Comparison of ENCODE assay signal across 7 mouse cellular contexts in genomic region chr10:120875672-120876463, GRCm38 (mm10). TPM values are rescaled to one million over a fixed set of nuclear protein-coding genes. Genes with fewer than 3 reads are reported as not detected.
DNase-seq lines count a peak whose midpoint lies in the region; ATAC-seq and TF ChIP-seq lines count a peak whose summit lies in the region.

No protein-coding gene starts in this region.

- peak; percentile 98 for TF ChIP-seq CTCF in intestine, postnatal 0 days (IDR thresholded peaks at IDR 0.05; ENCODE audit: low read depth)

- H3K4me2 ChIP-seq in intestine, postnatal 0 days (replicated peaks; ENCODE audit: low read depth): peak overlapping the region; percentile 69

- intact Hi-C loops in left cerebral cortex, postnatal 36 days (cut with DNase I): loop anchor here (5.0 kb wide), 1 partner anchor 381 kb away; no protein-coding TSS in a partner anchor

- H3K4me1 ChIP-seq in intestine, postnatal 0 days (replicated peaks; ENCODE audit: control insufficient read depth, insufficient read depth, low read length): peaks cover 5% of the 10 kb centered on the region
- peaks cover 20% of the 10 kb centered on the region for H3K4me1 ChIP-seq in midbrain, embryonic 10.5 days

- H3K9me3 ChIP-seq in intestine, postnatal 0 days (ENCODE audit: control insufficient read depth): no peaks in the 10 kb centered on the region
- no peaks in the 10 kb centered on the region for H3K9me3 ChIP-seq in midbrain, embryonic 10.5 days (replicated peaks)

- ATAC-seq in intestine, postnatal 0 days: peak; percentile 72

- WGBS in intestine, postnatal 0 days: 14% methylated on average over 26 of the region's 26 CpGs
- WGBS in midbrain, embryonic 10.5 days: 18% methylated on average over 26 of the region's 26 CpGs

- H3K36me3 ChIP-seq in intestine, postnatal 0 days (ENCODE audit: control insufficient read depth, insufficient read depth): no peaks in the 10 kb centered on the region
- no peaks in the 10 kb centered on the region for H3K36me3 ChIP-seq in midbrain, embryonic 10.5 days

- no peak overlapping the region for H3K9ac ChIP-seq in intestine, postnatal 0 days (ENCODE audit: low read depth, low read length)

- H3K27me3 ChIP-seq in intestine, postnatal 0 days (replicated peaks; ENCODE audit: control insufficient read depth, insufficient read depth, low read length): no peaks in the 10 kb centered on the region
- H3K27me3 ChIP-seq in midbrain, embryonic 10.5 days (ENCODE audit: low read depth, poor library complexity, severe bottlenecking): peaks cover 5% of the 10 kb centered on the region

- no peak overlapping the region for H3K27ac ChIP-seq in intestine, postnatal 0 days (ENCODE audit: low read depth, low read length)
- H3K27ac ChIP-seq in midbrain, embryonic 10.5 days (replicated peaks): no peak overlapping the region

- peak overlapping the region; percentile 25 for H3K4me3 ChIP-seq in intestine, postnatal 0 days (ENCODE audit: low read depth, low read length)
- peak overlapping the region; percentile 37 for H3K4me3 ChIP-seq in midbrain, embryonic 10.5 days

- DNase-seq in adrenal gland, adult 18-20 months (ENCODE audit: low spot score in 2 of 2): peak; percentile 90 to 91
- peak; percentile 83 for DNase-seq in embryo, embryonic 11.5 days (ENCODE audit: low read depth, low spot score)
- DNase-seq in gastrocnemius, postnatal 4 days (ENCODE audit: low spot score in 2 of 2): peak; percentile 80 to 86
- DNase-seq in left cerebral cortex, postnatal 36 days (ENCODE audit: low spot score in 2 of 2): peak; percentile 78 to 85
- DNase-seq in midbrain, embryonic 10.5 days (ENCODE audit: low spot score): peak; percentile 88
- peak; percentile 95 for DNase-seq in right cerebral cortex, postnatal 4 days

RNA-seq across cellular contexts. Expression of gene Msrb3, which starts 23.0 kb away (rescaled TPM):
- total RNA-seq in adrenal gland, adult 18-20 months (2021): 10 to 100 TPM; 42.7 to 62.5 TPM
- total RNA-seq in gastrocnemius, postnatal 4 days (2021): 10 to 100 TPM; 65.6 to 74.8 TPM
- polyA plus RNA-seq in intestine, postnatal 0 days (2015; fragmentation: Nextera tagmentation; extraction: Ambion mirVana): 17.2 and 18.5 TPM in 2 replicates
- total RNA-seq in left cerebral cortex, postnatal 36 days (2021): 1 to 10 TPM; 5.5 to 7.6 TPM
- polyA plus RNA-seq in midbrain, embryonic 10.5 days (2016; fragmentation: Nextera tagmentation; extraction: Ambion mirVana): 3.2 TPM in 2 replicates

Comparison
In these comparisons a context has a peak if more than half of its experiments do, and no peak if none do; other contexts are left out.
1. RNA of gene Msrb3, which starts 23.0 kb away (total RNA-seq): 65.6 to 74.8 TPM in gastrocnemius, postnatal 4 days and 42.7 to 62.5 TPM in adrenal gland, adult 18-20 months; 5.5 to 7.6 TPM in left cerebral cortex, postnatal 36 days; every median in the first group is over 4 times any median in the second.
2. Peak in every context shown above with its lines, with median percentiles within 50 percentile points of each other: DNase-seq.